Mouse (Mus musculus) CD4-positive, CD25-positive, alpha-beta regulatory T cell, adult 2 months (primary cell): ENCODE measurements around the gene Stk40.
"Not testable (repeated sequence)": the region's sequence is repeated elsewhere in the genome, so short reads cannot be mapped to it uniquely, and the experiment has no call there.

ENCODE experiments used
- DNase-seq: peaks from one replicate; pipeline ENCODE4 v3.0.0-alpha.2; 2012; ENCODE audit warnings: low read depth, low spot score

The Stk40 gene

DNA sequence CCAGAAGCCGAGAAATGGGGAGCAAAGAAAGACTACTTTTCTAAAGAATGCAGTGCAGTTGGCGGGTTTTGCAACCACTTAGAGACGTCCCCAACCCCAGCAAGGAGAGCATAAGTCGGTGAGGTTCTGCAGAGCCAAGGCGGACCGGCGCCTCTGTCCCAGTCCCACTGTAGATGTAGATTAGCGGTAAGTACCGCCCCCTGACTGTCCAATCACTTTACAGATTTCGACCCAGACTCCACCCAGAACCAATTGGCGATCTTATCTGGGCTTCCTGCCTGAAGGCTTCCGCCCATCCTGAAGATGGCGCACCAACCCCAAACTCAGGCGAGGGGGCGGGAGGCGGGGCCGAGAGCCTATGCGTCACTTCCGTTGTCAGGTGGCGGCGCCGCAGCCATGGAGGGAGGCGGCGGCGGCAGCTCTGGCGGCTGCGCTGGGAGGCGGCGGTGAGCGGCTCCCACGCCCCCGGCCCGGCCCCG lies at the start of gene Stk40:
TSS of gene Stk40 (plus strand) at position 368 of the 479 bp plus-strand sequence.
- peak; percentile 99 for DNase-seq

DNA sequence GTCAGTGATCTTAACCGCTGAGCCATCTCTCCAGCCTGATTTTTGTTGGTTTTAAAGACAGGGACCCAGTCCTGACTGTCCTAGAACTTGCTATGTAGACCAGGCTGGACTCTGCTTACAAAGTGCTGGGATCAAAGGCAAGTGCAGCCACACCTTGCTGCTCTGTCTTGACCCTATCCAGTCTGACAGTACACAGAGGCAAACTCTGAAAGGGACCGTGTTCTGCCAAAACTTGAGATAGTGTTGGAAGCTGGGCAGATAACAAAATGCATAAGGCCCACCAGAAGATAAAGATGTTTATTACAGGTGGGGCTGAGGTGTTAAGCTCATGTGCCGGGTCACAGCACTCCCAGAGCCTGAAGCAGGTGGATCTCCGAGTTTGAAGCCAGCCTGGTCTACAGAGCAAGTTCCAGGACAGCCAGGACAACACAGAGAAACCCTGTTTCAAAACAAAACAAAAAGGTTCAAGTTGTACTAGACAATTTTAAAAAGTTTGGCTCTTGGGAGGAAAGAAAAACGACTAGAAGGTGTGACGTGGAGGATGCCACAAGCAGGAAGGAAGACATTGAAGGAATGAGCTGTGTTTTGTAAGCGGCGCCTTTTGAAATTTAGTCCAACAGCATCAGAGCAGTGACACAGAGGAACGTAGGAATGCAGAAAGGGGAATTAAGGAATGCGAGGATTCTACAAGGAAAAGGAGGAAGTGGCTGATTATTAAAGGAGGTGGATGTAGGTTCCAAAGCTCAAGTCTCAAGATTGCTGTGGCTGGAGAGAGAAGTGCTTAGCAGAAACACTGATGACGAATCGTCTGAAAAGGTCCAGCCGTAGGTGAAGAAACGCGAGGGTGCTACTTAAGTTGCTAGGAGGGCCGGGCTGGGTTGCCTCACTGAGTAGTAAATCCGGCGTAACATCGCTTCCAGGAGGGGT lies 46.3 kb upstream of the Stk40 start:
- peak; percentile 11 for DNase-seq

DNA sequence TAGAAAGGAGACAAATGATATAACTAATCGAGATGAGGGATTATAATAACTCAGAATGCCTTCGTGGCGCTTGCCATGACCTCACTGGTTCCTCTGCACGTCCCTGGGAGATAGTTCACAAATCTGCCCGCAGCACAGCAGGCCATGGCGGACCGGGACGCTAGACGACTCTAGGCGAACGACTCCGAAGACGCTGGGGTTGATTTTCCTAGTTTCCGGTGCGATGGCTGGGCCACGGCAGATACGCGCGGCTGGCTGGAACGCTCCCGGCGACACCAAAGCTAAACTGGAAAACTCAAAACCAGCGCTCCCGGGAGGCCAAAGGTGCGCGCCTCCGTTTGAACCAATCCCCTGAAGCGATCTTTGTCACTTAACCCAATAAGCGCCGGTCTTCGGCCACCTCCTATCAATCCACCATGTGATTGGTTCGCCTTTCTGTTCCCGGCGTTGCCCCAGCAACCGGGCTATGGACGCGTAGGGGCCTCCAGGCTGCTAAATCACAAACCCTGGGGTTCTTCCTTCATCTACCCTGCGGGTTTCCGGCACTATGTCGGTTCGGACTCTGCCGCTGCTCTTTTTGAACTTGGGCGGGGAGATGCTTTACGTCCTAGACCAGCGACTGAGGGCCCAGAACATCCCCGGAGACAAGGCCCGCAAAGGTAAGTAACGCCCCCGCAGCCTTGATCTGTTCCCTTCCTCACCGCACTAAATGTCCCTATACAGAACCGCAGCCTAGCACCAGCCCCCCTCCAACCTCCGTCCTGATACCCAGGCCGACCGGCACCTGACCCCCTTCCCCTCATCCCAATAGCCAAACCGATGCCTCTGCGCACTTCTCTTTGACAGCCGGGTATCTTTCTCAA lies 45.4 kb upstream of the Stk40 start, which contains the start of gene Oscp1:
TSS of gene Oscp1 (plus strand) at position 432 of the 863 bp plus-strand sequence.
- DNase-seq = peak; percentile 94

DNA sequence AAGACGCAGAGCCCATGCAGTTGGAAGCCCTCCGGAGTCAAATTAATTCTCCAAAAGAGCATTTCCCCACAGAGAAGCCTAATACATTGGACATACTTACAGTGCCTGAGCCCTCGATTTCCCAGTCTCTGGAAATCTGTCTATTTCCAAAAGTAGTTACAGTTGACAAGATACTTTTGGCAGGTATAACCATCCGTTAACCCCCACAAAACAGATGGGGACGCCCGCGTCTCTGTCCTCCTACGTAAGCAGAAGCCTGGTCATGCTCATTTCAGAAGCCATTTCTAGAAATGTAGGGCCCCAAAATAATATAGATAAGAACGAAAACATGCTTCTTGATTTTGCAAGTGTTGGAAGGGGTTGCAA lies 44.8 kb upstream of the Stk40 start:
- no peak for DNase-seq

DNA sequence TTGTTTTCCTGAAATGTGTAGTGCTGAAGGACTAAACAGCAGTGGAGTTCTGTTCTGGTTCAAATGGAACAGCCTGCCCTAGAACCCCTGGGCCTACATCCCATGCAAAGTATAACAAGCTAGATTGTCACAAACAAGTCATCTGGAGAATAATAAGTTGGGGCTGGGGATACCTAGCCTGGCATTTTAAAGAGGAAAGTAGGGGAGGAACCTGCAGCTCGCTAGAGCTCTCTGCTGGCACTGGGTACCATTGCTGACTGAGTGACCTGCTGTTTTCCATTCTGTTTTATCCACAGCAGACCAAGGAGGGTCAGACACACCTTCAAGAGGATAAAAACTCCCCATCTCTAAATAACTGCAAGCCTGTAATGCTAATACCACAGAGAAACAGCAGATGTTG lies 40.9 kb upstream of the Stk40 start:
- no peak for DNase-seq

DNA sequence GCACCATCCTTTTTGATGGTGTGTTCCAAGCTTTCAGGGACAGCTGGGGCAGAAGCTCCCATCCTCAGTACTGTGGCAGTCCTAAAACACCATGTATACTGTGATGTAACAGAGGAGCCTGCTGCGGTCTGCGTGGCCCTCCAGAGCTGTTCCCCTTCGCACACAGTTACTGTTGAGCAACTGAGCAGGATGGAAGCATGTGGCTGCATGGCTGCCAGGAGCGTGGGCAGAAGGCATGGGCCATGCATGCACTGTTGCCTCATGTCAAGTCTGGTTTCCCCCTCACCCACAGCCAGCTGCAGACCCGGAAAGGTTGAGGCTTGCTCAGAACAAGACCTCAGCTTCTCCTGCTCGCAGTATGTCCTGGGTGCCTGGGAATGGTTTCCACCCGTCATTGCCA lies 38.5 kb upstream of the Stk40 start:
- DNase-seq = no peak

DNA sequence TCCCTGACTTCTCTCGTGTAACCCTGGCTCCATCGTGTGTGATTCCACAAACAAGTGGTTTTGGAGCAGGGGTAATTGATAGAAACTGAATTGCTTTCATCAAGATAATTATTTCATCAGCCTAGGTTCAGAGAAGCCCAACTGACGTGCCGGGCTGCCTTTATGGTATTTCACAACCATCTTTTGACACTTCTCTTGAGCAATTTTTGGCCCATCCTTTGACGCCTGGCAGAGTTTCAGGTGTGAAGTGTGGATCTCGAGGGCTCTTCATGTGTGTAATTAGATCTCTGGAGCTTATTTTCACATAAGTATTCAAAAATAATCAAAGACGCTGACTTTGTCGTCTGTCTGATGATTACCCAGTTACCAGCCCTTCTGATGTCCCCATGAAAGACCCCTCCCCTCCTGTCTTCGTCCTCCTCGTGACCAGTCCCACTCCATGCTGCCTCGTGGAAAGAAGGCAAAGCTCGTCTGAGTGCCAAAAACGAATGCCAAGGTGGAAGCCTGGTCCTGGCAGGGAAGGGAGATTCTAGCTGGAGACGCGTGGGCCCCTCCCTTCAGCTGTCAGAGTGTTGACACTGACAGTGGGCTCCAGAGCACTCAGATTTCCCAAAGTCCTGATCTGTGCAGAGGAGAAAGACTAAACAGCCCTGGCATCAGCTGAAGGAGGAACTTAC lies 36.2 kb upstream of the Stk40 start:
- DNase-seq = no peak

DNA sequence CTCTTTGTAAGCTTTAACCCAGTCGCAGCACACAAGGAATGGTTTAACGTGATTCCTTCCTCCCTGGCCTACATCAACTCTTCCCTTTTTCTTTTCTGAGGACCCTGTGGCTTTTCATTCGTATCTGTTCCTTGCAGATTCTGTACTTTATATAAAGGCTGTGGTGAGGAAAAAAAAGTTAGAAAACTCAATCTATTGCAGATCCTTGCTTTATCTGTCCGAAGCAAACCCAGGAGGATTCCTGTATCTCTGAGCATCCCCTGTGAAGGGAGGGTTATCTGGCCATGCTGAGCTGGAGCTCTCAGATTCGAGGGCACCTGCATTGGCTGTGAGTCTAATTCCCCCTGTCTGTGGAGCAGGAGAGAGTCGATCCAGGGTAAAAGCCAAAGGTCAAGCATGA lies 34.9 kb upstream of the Stk40 start:
- DNase-seq = no peak

DNA sequence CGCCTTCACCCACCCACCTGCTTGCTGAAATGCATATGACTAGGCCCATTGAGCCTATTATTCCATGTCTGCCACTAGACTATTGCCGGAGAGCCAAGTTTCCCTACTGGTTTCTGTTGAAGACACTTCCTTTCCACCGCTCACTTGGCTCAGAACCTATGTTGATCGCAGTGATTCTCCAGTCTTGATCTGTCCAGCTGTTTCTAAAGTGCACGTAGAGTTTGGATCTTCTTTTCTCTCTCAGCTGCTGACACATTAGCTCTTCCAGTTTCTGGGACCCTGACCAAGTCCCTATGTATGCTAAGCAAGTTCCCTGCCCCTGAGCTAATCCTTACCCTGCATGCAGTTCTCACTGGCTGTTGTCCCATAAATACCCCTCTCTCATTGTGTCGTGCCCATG lies 25.9 kb upstream of the Stk40 start:
- no peak for DNase-seq

DNA sequence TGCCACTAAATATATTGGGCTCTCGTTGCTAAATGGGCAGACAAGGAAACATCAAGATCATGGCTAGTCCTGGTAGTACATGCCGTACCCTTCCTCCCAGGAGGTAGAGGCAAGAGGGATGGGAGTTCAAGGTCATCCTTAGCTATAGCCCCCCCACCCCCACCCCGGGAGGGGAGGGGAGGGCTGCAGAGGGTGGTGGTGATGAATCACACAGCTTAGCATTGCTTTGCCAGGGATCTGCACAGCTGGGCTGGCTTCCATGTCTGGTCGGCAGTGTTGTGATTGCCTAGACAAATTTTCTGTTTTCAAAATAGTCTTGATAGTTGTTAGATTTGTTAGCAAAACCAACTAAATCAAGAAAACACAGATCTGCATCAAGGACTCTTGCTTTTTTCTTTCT lies 24.5 kb upstream of the Stk40 start:
- DNase-seq = no peak

DNA sequence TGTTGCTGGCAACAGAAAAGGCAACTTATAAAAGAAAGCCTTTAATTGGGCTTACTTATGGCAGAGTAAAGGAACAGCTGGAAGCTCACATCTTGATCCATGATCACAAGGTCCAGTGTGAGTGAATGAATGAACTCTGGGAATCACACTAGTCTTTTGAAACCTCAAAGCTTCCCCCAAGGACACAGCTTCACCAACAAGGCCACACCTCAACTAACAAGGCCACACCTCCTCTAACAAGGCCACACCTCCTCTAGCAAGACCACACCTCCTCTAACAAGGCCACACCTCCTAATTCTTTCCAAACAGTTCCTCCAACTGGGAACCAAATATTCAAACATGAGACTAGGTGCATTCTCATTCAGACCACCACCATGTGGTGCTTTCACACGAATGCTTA lies 22.2 kb upstream of the Stk40 start:
- no peak for DNase-seq

DNA sequence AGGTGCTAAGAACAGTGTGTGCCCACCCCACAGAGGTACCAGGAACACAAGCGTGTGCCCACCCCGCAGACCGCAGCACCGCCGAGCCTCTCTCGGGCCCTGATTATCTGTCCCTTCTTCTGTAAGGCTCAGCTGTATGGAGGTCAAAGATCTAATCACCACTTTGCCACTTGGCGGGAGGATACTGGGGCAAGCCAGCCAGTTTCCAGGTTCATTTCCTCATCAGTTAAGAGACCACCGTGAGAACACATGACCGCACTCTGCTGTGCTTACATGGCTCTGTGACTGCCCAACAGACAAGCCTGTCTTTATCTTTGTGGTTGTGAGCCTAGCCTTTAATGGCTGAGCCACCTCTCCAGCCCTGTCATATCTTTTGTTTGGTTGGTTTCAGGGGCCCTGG lies 20.7 kb upstream of the Stk40 start:
- DNase-seq = no peak

DNA sequence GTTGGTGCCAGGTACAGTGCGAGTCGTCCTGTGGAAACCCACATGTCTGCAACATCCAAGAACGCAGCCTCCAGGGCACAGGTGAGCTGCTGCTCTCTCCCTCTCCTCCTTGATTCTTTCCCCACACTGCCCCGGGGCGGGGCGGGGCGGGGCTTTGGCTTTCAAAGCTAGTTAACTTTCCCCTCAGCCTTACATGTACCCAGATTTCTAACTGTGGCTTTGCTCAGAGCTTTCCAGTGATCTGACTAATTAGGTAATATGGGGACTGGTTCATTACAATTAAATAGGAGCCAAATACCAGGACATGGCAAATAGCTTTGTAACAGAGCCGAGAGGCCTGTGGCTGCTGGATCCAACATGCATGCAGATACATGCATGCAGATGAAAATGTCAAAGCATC lies 19.4 kb upstream of the Stk40 start:
- no peak for DNase-seq

DNA sequence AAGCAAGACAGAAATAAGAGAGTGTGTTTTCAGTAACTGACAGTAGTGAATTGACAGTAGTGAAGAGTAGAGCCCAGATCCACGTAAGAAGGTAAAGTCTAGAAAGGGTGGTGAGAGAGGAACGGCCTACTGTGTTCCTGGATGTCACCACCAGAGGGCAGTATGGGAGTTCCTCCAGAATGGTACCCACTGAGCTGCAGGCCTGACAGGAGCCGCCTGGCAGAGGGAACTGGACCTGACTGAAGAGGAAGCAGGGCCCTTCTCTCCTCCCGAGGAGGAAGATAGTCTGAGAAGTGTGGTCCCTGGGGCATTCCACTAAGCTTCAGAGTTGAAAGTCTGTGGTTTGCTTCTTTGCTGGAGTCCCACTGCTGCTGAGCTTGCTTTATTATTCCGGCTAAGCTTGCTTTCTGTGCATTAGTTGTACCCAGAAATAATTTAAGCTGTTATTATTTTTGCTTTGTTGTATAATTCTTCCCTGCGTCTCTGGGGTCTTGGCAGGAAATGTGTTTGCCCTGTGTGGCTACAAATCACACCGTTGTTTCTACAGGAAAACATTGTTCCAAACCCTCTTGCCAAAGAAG lies 17.7 kb upstream of the Stk40 start:
- peak; percentile 93 for DNase-seq

DNA sequence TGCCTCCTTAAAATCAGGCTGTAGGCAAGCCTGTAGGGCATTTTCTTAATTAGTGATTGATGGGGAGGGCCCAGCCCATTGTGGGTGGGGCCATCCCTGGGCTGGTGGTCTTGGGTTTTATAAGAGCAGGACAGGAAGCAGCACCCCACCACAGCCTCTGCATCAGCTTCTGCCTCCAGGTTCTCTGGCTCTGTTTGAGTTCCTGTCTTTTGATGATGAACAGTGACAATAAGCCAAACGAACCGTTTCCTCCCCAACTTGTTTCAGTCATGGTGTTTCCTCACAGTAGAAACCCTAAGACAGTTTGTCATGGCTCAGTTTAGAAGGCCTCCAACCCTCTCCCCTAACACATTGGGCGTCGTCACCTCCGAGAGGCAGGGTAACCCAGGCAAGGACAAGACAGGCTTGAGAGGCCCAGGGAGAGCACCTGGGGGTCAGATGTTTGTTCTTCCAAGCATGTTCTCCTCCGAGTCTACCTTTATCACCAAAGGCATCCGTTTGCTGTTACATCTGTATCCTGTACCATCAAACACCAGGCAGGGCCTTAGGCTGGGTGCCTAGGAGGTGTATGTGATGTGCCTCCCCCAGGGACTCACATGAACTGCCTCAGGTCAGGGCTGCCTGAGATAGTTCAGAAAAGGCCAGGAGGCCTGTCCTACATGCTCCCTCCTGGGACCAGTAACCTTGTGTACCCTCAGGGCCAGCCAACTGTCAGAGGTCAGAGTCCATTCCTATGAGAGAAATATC lies 13.5 kb upstream of the Stk40 start:
- peak; percentile 51 for DNase-seq

DNA sequence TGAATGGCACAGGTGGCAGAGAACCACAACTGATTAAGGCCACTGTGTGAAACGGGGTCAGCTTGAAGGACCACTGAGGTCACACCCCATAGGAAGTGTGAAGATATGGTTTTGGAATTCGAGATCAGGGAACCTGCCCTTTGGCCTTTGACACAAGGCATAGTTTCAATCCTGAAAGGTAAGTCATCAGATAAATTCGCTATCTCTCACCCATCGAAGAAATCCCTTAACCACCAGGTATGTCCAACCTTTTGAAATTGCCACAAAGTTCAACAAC lies 13.0 kb upstream of the Stk40 start:
- no peak for DNase-seq

DNA sequence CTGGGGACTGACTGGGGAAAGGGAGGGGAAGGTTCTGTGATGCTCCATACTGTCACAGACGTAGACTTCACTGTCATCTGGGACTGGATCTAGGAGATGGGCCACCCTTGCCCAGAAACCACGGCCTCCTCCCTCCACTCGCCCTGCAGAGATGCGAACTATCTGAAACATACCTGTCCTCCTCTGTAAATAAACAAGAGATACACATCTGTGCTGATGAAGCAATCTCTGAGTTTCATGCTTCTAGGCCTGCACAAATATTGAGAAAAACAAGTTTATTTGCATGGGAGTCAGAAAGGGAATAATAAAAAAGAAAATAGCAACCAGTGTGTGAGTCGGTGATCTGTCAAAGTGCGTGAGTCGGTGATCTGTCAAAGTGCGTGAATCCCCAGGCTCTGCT lies 11.9 kb upstream of the Stk40 start:
- no peak for DNase-seq

DNA sequence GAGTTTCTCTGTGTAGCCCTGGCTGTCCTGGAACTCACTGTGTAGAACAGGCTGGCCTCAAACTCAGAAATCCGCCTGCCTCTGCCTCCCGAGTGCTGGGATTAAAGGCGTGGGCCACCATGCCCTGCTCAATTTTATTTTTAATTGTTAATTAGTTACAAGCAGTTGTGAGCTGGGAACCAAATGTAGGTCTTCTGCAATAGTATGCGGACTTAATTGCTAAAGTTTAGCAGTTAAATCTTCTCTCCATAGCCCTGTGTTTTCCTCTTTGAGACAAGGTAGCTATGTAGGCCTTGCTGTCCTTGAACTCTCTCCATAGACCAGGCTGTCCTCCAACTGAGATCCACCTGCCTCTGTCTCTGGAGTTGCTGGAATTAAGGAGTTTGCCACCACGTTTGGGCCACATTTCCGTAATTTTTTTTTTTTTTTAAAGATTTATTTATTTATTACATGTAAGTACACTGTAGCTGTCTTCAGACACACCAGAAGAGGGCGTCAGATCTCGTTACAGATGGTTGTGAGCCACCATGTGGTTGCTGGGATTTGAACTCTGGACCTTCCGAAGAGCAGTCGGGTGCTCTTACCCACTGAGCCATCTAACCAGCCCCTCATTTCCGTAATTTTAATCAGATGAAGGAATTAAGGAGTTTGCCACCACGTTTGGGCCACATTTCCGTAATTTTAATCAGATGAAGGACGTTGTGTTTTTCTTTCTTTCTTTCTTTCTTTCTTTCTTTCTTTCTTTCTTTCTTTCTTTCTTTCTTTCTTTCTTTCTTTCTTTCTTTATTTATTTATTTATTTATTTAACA lies 7.9 kb upstream of the Stk40 start:
- DNase-seq = not testable (repeated sequence)

DNA sequence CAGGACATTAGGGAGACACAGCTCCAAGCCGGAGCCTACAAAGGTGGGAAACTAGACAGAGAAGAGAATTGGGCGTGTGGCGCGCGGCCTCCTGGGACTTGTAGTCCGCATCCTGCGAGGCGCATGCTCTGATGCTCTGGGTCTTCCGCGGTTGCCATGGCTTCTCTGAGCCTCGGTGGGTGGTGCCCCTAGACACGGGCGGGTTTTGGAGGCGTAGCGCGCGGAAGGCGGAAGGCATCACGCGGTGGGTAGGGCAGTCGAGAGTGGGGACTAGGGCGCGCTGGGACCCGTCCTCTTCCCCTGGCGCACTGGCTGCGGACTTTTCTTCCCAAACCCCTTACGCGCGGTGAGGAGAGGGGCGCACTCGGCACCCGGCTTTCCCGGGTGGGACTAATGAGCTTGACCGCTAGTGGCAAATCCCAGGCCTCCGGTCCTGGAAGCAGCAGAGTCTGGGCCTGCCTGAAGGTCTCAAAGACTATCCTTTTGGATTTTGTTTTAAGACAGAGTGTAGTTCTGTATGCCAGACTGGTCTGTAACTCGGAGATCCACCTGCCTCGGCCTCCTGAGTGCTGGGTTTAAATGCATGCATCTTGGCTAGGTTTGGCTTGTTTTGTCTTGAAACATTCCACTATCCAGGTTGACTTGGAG lies 7.2 kb upstream of the Stk40 start, which contains the start of gene Lsm10:
TSS of gene Lsm10 (plus strand) at position 160 of the 648 bp plus-strand sequence.
- DNase-seq = peak; percentile 98
